Mouse (Mus musculus) intestine, postnatal 0 days (tissue): ENCODE data around the gene Wdr83. TPM values are rescaled to one million over a fixed set of nuclear protein-coding genes. Genes with fewer than 3 reads are reported as not detected.
A peak's percentile ranks its signal among the peaks of the same experiment; 100 is the strongest.

ENCODE experiments used
- ATAC-seq: fragments of 200-750 bp; cut with Nextera tagmentation; 2 replicates; pipeline ENCODE4 v1.8.0; 2017; ENCODE audit warnings: mild to moderate bottlenecking, moderate TSS enrichment, moderate library complexity
- H3K27ac ChIP-seq: fragments of 300-500 bp; sonication (generic); 2 replicates; pipeline ENCODE4 v1.5.1; 2014; ENCODE audit warnings: mild to moderate bottlenecking, low read depth, low read length, moderate library complexity
- H3K27me3 ChIP-seq: fragments of 300-500 bp; sonication (generic); replicated peaks from 2 replicates; pipeline ENCODE4 v1.6.1; 2014; ENCODE audit warnings: low read length, mixed read lengths; ENCODE audit not compliant: control insufficient read depth, insufficient read depth
- H3K36me3 ChIP-seq: fragments of 300-500 bp; sonication (generic); 2 replicates; pipeline ENCODE4 v1.6.1; 2014; ENCODE audit warnings: mild to moderate bottlenecking, moderate library complexity; ENCODE audit not compliant: control insufficient read depth, insufficient read depth
- H3K4me1 ChIP-seq: fragments of 300-500 bp; sonication (generic); replicated peaks from 2 replicates; pipeline ENCODE4 v1.6.1; 2014; ENCODE audit warnings: antibody characterized with exemption, low read length, mixed read lengths; ENCODE audit not compliant: control insufficient read depth, insufficient read depth
- H3K4me2 ChIP-seq: fragments of 300-500 bp; sonication (generic); replicated peaks from 2 replicates; pipeline ENCODE4 v1.6.1; 2014; ENCODE audit warnings: low read depth, mild to moderate bottlenecking, moderate library complexity
- H3K4me3 ChIP-seq: fragments of 300-500 bp; sonication (generic); 2 replicates; pipeline ENCODE4 v1.5.1; 2014; ENCODE audit warnings: low read depth, low read length
- H3K9ac ChIP-seq: fragments of 300-500 bp; sonication (generic); 2 replicates; pipeline ENCODE4 v1.6.1; 2014; ENCODE audit warnings: mild to moderate bottlenecking, low read depth, low read length
- H3K9me3 ChIP-seq: fragments of 300-500 bp; sonication (generic); 2 replicates; pipeline ENCODE4 v1.6.1; 2016; ENCODE audit warnings: mixed run types; ENCODE audit not compliant: control insufficient read depth
- CTCF ChIP-seq: sonication (generic); IDR thresholded peaks from 2 replicates; pipeline ENCODE4 v1.5.1; 2016; ENCODE audit warnings: low read depth, mild to moderate bottlenecking, control low read depth, antibody characterized with exemption, moderate library complexity
- WGBS: fragments of 180-500 bp; shearing (Covaris S2); extraction: QIAGEN DNeasy Blood & Tissue Kit; methylation state at CpG from one replicate; pipeline ENCODE4 v1.1.7; 2014; 5-methylcytosine and 5-hydroxymethylcytosine counted together
- polyA plus RNA-seq: library from polyadenylated mRNA; unstranded; fragments of >200 nt; fragmentation: Nextera tagmentation; extraction: Ambion mirVana; gene quantifications from 2 replicates; pipeline ENCODE4 v1.2.1, GENCODE M21; 2015

The Wdr83 gene
- polyA plus RNA-seq, 1 experiment from 2014 or later = 23.0 TPM

- Histone ChIP-seq H3K9ac (no peak overlapping the region), H3K4me2 (0 out of 2 replicates have a peak overlapping the region, but pooled peaks have one; percentile 9), H3K27ac (peak overlapping the region; percentile 78), H3K36me3 (peaks cover 23% of the 10 kb centered on the region; the same call in 1 of the 2 replicates), H3K27me3 (no peaks in the 10 kb centered on the region), H3K4me3 (no peak overlapping the region), H3K9me3 (no peaks in the 10 kb centered on the region), H3K4me1 (0 out of 2 replicates have a peak, but pooled peaks cover 10% of the 10 kb centered on the region)
- no peak for TF ChIP-seq CTCF
- peak; percentile 50 for ATAC-seq
- WGBS = 19% methylated on average over 2 of the region's 2 CpGs
Measured at GRCm38 (mm10) chr8:85065213-85065612, 15.9 kb downstream of the Wdr83 start.

GRCm38 (mm10) chr8:85062603-85063002, 18.5 kb downstream of the Wdr83 start:
- Histone ChIP-seq H3K27ac (no peak overlapping the region), H3K9ac (no peak overlapping the region), H3K27me3 (no peaks in the 10 kb centered on the region), H3K36me3 (peaks cover 19% of the 10 kb centered on the region; the same call in 1 of the 2 replicates), H3K4me2 (no peak overlapping the region), H3K9me3 (no peaks in the 10 kb centered on the region), H3K4me1 (0 out of 2 replicates have a peak, but pooled peaks cover 10% of the 10 kb centered on the region), H3K4me3 (no peak overlapping the region)
- ATAC-seq = no peak
- 96% methylated on average over 4 of the region's 4 CpGs for WGBS
- no peak for TF ChIP-seq CTCF

GRCm38 (mm10) chr8:85059879-85060616, 21.1 kb downstream of the Wdr83 start, which contains the start of gene Fbxw9:
Gene Fbxw9 (plus strand): TSS chr8:85060055.
- no peak for TF ChIP-seq CTCF
- Histone ChIP-seq H3K4me3 (peak within 1 kb of the TSS; percentile 65), H3K36me3 (peaks cover 6% of the 10 kb centered on the region; the same call in 1 of the 2 replicates), H3K9ac (peak within 1 kb of the TSS; percentile 65), H3K27me3 (no peaks in the 10 kb centered on the region), H3K27ac (no peak within 1 kb of the TSS; the same call in 1 of the 2 replicates), H3K4me1 (0 out of 2 replicates have a peak, but pooled peaks cover 6% of the 10 kb centered on the region), H3K9me3 (no peaks in the 10 kb centered on the region), H3K4me2 (peak within 1 kb of the TSS; percentile 93)
- ATAC-seq = peak; percentile 85
- under 1% methylated on average over 52 of the region's 53 CpGs for WGBS

- Histone ChIP-seq H3K4me2 (no peak overlapping the region), H3K9ac (no peak overlapping the region), H3K27ac (no peak overlapping the region), H3K9me3 (no peaks in the 10 kb centered on the region), H3K4me1 (0 out of 2 replicates have a peak, but pooled peaks cover 6% of the 10 kb centered on the region), H3K27me3 (no peaks in the 10 kb centered on the region), H3K4me3 (no peak overlapping the region), H3K36me3 (peaks cover 33% of the 10 kb centered on the region)
- WGBS = 59% methylated on average over 7 of the region's 7 CpGs
- ATAC-seq = no peak
- TF ChIP-seq CTCF = 0 out of 2 replicates have a peak, but pooled peaks have one; percentile 19
Measured at GRCm38 (mm10) chr8:85057367-85057766, 23.7 kb downstream of the Wdr83 start.

DNA sequence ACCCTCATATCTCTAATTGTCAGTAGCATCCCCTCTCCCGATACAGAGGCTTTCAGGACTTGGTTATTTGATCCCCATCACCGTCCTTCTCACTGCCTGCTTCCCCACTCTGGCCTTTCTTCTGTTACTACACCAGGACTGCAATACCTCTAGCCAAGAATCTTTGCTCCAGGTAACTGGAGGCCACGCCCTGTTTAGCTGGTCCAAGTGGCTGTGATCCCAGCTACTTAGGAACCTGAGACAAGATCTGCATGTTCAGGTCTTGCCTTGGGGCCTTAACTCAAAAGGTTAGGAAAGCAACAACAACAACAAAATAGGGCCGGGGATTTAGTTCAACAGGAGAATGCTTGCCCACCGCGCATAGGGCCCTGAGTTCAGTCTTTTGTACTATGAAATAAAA, 37.5 kb downstream of the Wdr83 start:
- ATAC-seq = no peak
- Histone ChIP-seq H3K9me3 (no peaks in the 10 kb centered on the region), H3K9ac (no peak overlapping the region), H3K4me2 (no peak overlapping the region), H3K4me1 (no peaks in the 10 kb centered on the region), H3K36me3 (peaks cover 79% of the 10 kb centered on the region), H3K27me3 (no peaks in the 10 kb centered on the region), H3K27ac (no peak overlapping the region), H3K4me3 (no peak overlapping the region)
- TF ChIP-seq CTCF = no peak
- 88% methylated on average over 6 of the region's 6 CpGs for WGBS

- no peak for ATAC-seq
- no peaks in the 10 kb centered on the region for H3K27me3 ChIP-seq
- peak overlapping the region; percentile 96 for H3K27ac ChIP-seq
- H3K9ac ChIP-seq = peak overlapping the region; percentile 89
- peak overlapping the region; percentile 88 for H3K4me3 ChIP-seq
- WGBS = under 1% methylated on average over 56 of the region's 57 CpGs
- H3K9me3 ChIP-seq = no peaks in the 10 kb centered on the region
- peaks cover 22% of the 10 kb centered on the region for H3K36me3 ChIP-seq
- peaks cover 5% of the 10 kb centered on the region; the same call in 1 of the 2 replicates for H3K4me1 ChIP-seq
- H3K4me2 ChIP-seq = peak overlapping the region; percentile 94
- TF ChIP-seq CTCF = no peak
Measured at GRCm38 (mm10) chr8:85037681-85038531, 43.2 kb downstream of the Wdr83 start.
